23 mouse cellular contexts compared by ENCODE assay signal in the genomic region with DNA sequence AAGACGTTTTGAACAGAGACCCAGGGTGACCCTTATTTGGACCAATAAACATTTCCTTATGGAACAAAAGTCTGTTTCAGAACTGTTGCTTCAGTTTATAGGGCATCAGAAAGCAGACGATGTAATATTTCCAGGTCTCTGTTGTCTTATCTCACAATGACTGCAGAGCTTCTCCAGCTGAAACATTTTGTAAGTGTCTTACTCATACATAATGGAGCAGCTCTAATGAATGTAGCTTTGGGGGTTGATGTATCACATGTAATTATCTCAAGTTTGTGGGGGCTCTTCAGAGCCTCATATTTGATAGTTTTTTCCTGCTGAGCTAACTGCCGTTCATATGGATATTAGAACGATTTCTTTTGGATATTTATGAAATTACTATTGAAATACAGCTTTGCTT.
"Had no signal": no experiment of that assay in that cellular context is flagged by ENCODE, and none has a peak within 500 bp of the region (broad histone marks: within the 10 kb centered on the region; RNA-seq: fewer than 3 reads in every experiment).

No protein-coding gene starts in this region.

- H3K4me2 ChIP-seq: limb, embryonic 12.5 days; limb, embryonic 15.5 days; liver, embryonic 11.5 days; lung, embryonic 14.5 days; midbrain, embryonic 12.5 days; neural tube, embryonic 12.5 days had no signal

- H3K9me3 ChIP-seq: limb, embryonic 12.5 days; limb, embryonic 15.5 days; midbrain, embryonic 12.5 days; neural tube, embryonic 12.5 days had no signal

- ATAC-seq: liver, postnatal 0 days; lung, postnatal 0 days; midbrain, embryonic 16.5 days had no signal

- H3K27me3 ChIP-seq: limb, embryonic 12.5 days; limb, embryonic 15.5 days; midbrain, embryonic 12.5 days; neural tube, embryonic 12.5 days had no signal

- H3K4me1 ChIP-seq: limb, embryonic 12.5 days; limb, embryonic 15.5 days; midbrain, embryonic 12.5 days; neural tube, embryonic 12.5 days had no signal

- H3K9ac ChIP-seq: limb, embryonic 12.5 days; limb, embryonic 15.5 days; liver, embryonic 14.5 days; liver, postnatal 0 days; lung, embryonic 14.5 days; midbrain, embryonic 12.5 days; neural tube, embryonic 12.5 days had no signal

- H3K27ac ChIP-seq: kidney, postnatal 0 days; limb, embryonic 12.5 days; limb, embryonic 15.5 days; liver, embryonic 14.5 days; macrophage; midbrain, embryonic 12.5 days; neural tube, embryonic 12.5 days; stomach, postnatal 0 days had no signal

- H3K4me3 ChIP-seq: limb, embryonic 12.5 days; limb, embryonic 15.5 days; midbrain, embryonic 12.5 days; neural tube, embryonic 12.5 days had no signal

- H3K36me3 ChIP-seq: limb, embryonic 12.5 days; limb, embryonic 15.5 days; midbrain, embryonic 12.5 days; neural tube, embryonic 12.5 days had no signal

- DNase-seq: kidney, adult 18-20 months; kidney, adult 9 months; kidney, postnatal 25 days; left cerebral cortex, postnatal 4 days; liver, postnatal 0 days; lung, embryonic 14.5 days; right cerebral cortex, adult 18-20 months; right cerebral cortex, postnatal 14 days; right cerebral cortex, postnatal 4 days; thymus, adult 2 months; thymus, postnatal 14 days; thymus, postnatal 4 days had no signal
